Comparison of ENCODE assay signal across 1 mouse cellular context in genomic region chr15:26100199-26100598, GRCm38 (mm10).
A peak's percentile ranks its signal among the peaks of the same experiment; 100 is the strongest.
TF ChIP-seq lines count a peak whose summit lies in the region.

No protein-coding gene starts in this region.

TF ChIP-seq in MEL, 35 proteins besides CTCF, POLR2A, EP300 and RAD21 (continued from another document):
- TF ChIP-seq GATA1 (IDR thresholded peaks at IDR 0.05; ENCODE audit: low read depth, low read length) = peak; percentile 76
- no peak for TF ChIP-seq USF1 (IDR thresholded peaks at IDR 0.05; ENCODE audit: low read depth, low read length)
- no peak for TF ChIP-seq MAZ (IDR thresholded peaks at IDR 0.05; ENCODE audit: low read depth, low read length)
- no peak for TF ChIP-seq CHD1 (IDR thresholded peaks at IDR 0.05; ENCODE audit: low read depth, low read length)
- TF ChIP-seq CHD2 (IDR thresholded peaks at IDR 0.05; ENCODE audit: low read length) = no peak; the same call in 1 of the 2 replicates
- no peak for TF ChIP-seq TBP (IDR thresholded peaks at IDR 0.05; ENCODE audit: low read depth, low read length)
- TF ChIP-seq ZKSCAN1 (IDR thresholded peaks at IDR 0.05; ENCODE audit: low read depth, low read length) = no peak
- TF ChIP-seq ZMIZ1 (IDR thresholded peaks at IDR 0.05; ENCODE audit: low read depth, low read length) = no peak
- no peak for TF ChIP-seq NELFE (IDR thresholded peaks at IDR 0.05; ENCODE audit: low read depth, low read length)
- TF ChIP-seq JUND (IDR thresholded peaks at IDR 0.05; ENCODE audit: low read depth, low read length) = no peak
- no peak for TF ChIP-seq USF2 (IDR thresholded peaks at IDR 0.05; ENCODE audit: borderline replicate concordance in 1 of 2, insufficient read depth in 1 of 2, low read depth in 1 of 2, low read length in 2 of 2)
- TF ChIP-seq MXI1 (IDR thresholded peaks at IDR 0.05; ENCODE audit: low read depth, low read length) = peak; percentile 49; the same call in 1 of the 2 replicates
- TF ChIP-seq E2F4 (IDR thresholded peaks at IDR 0.05; ENCODE audit: borderline replicate concordance, low read depth, low read length) = no peak
- no peak for TF ChIP-seq ZC3H11A (IDR thresholded peaks at IDR 0.05; ENCODE audit: low read depth, low read length)
- TF ChIP-seq RCOR1 (IDR thresholded peaks at IDR 0.05; ENCODE audit: low read depth, low read length) = peak; percentile 47; the same call in 1 of the 2 replicates
- TF ChIP-seq MYC (IDR thresholded peaks at IDR 0.05; ENCODE audit: low read depth, low read length) = 0 out of 2 replicates have a peak, but pooled peaks have one; percentile 33
- peak; percentile 51; the same call in 1 of the 2 replicates for TF ChIP-seq MAFK (IDR thresholded peaks at IDR 0.05; ENCODE audit: borderline replicate concordance, low read depth, low read length)
- peak; percentile 84 for TF ChIP-seq ETS1 (IDR thresholded peaks at IDR 0.05; ENCODE audit: low read depth, low read length)
